Mouse (Mus musculus) c-Kit-positive CD71-positive TER-119-positive erythroid progenitor cells, embryonic 14.5 days (primary cell): ENCODE measurements around the gene P4ha3.

Experiments
- DNase-seq: peaks from one replicate; pipeline ENCODE4 v3.0.0-alpha.2; 2013; ENCODE audit warnings: low spot score

P4ha3 gene

GRCm38 (mm10) chr7:100305894-100306293, 20.6 kb downstream of the P4ha3 start:
- no peak for DNase-seq

GRCm38 (mm10) chr7:100307872-100308653, 22.7 kb downstream of the P4ha3 start:
- no peak for DNase-seq

- DNase-seq: no peak
Observed at GRCm38 (mm10) chr7:100309216-100309615, 23.9 kb downstream of the P4ha3 start.

GRCm38 (mm10) chr7:100309679-100310078, 24.4 kb downstream of the P4ha3 start:
- DNase-seq: no peak

- DNase-seq: no peak
Observed at GRCm38 (mm10) chr7:100310290-100310689, 25.0 kb downstream of the P4ha3 start.

- no peak for DNase-seq
Observed at GRCm38 (mm10) chr7:100312716-100313115, 27.4 kb downstream of the P4ha3 start.

GRCm38 (mm10) chr7:100316924-100317323, 31.6 kb downstream of the P4ha3 start:
- DNase-seq: no peak

GRCm38 (mm10) chr7:100317534-100317933, 32.2 kb downstream of the P4ha3 start:
- peak; percentile 20 for DNase-seq

GRCm38 (mm10) chr7:100323721-100324120, 38.4 kb downstream of the P4ha3 start:
- DNase-seq: no peak

GRCm38 (mm10) chr7:100325482-100325881, 40.2 kb downstream of the P4ha3 start:
- DNase-seq: no peak

GRCm38 (mm10) chr7:100327514-100327913, 42.2 kb downstream of the P4ha3 start:
- DNase-seq: no peak

- DNase-seq: no peak
Observed at GRCm38 (mm10) chr7:100328636-100329035, 43.3 kb downstream of the P4ha3 start.

- no peak for DNase-seq
Observed at GRCm38 (mm10) chr7:100331269-100331668, 45.9 kb downstream of the P4ha3 start.

GRCm38 (mm10) chr7:100335921-100336320, 50.6 kb downstream of the P4ha3 start:
- DNase-seq: no peak

- no peak for DNase-seq
Observed at GRCm38 (mm10) chr7:100354984-100355383, 69.7 kb downstream of the P4ha3 start.

- no peak for DNase-seq
Observed at GRCm38 (mm10) chr7:100356324-100356723, 71.0 kb downstream of the P4ha3 start.

- no peak for DNase-seq
Observed at GRCm38 (mm10) chr7:100356768-100357167, 71.4 kb downstream of the P4ha3 start.

GRCm38 (mm10) chr7:100357856-100358255, 72.5 kb downstream of the P4ha3 start:
- no peak for DNase-seq

GRCm38 (mm10) chr7:100363162-100363561, 77.8 kb downstream of the P4ha3 start:
- DNase-seq: no peak

GRCm38 (mm10) chr7:100364888-100365287, 79.6 kb downstream of the P4ha3 start:
- DNase-seq: no peak
